Mouse (Mus musculus) ES-E14 (cell line): Measurements from ENCODE around the gene Il17d.

ENCODE experiments used
- CHD2 ChIP-seq: IDR thresholded peaks from 2 replicates; pipeline ENCODE4 v1.6.1; 2014; ENCODE audit warnings: mild to moderate bottlenecking, low read depth, low read length, inconsistent platforms
- HCFC1 ChIP-seq: IDR thresholded peaks from 2 replicates; pipeline ENCODE4 v1.6.1; 2012; ENCODE audit warnings: low read length, inconsistent platforms, borderline replicate concordance; ENCODE audit not compliant: insufficient read depth
- MAFK ChIP-seq: IDR thresholded peaks from 2 replicates; pipeline ENCODE4 v1.6.1; 2014; ENCODE audit warnings: mild to moderate bottlenecking, low read depth, low read length, inconsistent platforms; ENCODE audit not compliant: insufficient read depth
- ZC3H11A ChIP-seq: IDR thresholded peaks from 2 replicates; pipeline ENCODE4 v1.6.1; 2012; ENCODE audit warnings: low read depth, mild to moderate bottlenecking, inconsistent platforms, low read length, borderline replicate concordance
- ZNF384 ChIP-seq: IDR thresholded peaks from 2 replicates; pipeline ENCODE4 v1.6.1; 2012; ENCODE audit warnings: low read depth, low read length, inconsistent platforms

DNA sequence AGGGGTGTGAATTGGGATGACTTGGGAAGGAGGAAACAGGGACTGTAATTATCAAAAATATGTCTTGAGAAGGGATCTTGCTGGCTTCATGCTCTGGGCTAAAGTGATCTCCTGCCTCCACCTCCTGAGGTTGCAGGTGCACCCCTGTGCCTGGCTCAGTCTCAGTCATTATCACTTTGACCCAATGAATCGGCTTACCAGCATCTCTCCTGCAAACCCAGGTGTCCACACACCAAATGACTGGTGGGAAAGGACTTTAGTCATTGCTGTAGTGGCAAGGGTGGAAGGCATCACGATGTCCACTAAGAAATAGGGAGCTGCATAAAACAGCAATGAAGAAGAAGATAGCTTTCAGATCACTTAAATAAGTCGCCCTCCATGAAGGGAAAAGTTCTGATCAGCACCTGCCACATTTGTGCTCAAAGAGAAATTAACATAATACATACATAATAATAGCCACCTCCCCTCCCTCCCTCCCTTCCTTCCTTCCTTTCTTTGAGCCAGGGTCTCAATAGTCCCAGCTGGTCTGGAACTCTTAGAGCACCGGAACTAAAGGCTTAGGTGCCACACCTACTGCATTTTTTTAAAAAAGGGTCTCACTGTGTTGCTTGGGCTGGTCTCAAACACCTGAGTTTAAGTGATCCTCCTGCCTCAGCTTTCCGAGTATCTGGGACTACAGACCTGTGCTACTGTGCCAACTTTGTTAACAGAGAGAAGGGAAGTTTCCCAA, 5.4 kb downstream of the Il17d start:
- TF ChIP-seq ZNF384 (peak; percentile 92), HCFC1 (no peak), ZC3H11A (no peak), CHD2 (no peak), MAFK (no peak)
